Mouse (Mus musculus) spleen, adult 18-20 months (tissue): ENCODE data around the gene Ccdc171.
"Not testable (repeated sequence)": the region's sequence is repeated elsewhere in the genome, so short reads cannot be mapped to it uniquely, and the experiment has no call there.

Source experiments
- DNase-seq, 2 experiments: peaks; one replicate each; pipeline ENCODE4 v3.0.0; 2022; ENCODE audit warnings: mixed read lengths in 2 of 2

Gene Ccdc171

GRCm38 (mm10) chr4:83658415-83658814 lies 133.1 kb downstream of the Ccdc171 start:
- no peak for DNase-seq

- DNase-seq: no peak
Measured at GRCm38 (mm10) chr4:83659411-83659810, 134.1 kb downstream of the Ccdc171 start.

GRCm38 (mm10) chr4:83661519-83662271 lies 136.3 kb downstream of the Ccdc171 start:
- DNase-seq: no peak

- no peak for DNase-seq
Measured at GRCm38 (mm10) chr4:83662301-83662700, 137.0 kb downstream of the Ccdc171 start.

GRCm38 (mm10) chr4:83669552-83669951 lies 144.2 kb downstream of the Ccdc171 start:
- no peak for DNase-seq

GRCm38 (mm10) chr4:83675308-83675707 lies 150.0 kb downstream of the Ccdc171 start:
- DNase-seq: not testable (repeated sequence)

- no peak for DNase-seq
Measured at GRCm38 (mm10) chr4:83676444-83676843, 151.1 kb downstream of the Ccdc171 start.

- no peak for DNase-seq
Measured at GRCm38 (mm10) chr4:83681081-83681480, 155.7 kb downstream of the Ccdc171 start.

GRCm38 (mm10) chr4:83682866-83683265 lies 157.5 kb downstream of the Ccdc171 start:
- DNase-seq: no peak

GRCm38 (mm10) chr4:83700190-83700589 lies 174.8 kb downstream of the Ccdc171 start:
- no peak for DNase-seq

GRCm38 (mm10) chr4:83716996-83717395 lies 191.7 kb downstream of the Ccdc171 start:
- no peak for DNase-seq

- no peak for DNase-seq
Measured at GRCm38 (mm10) chr4:83719816-83720215, 194.5 kb downstream of the Ccdc171 start.

- DNase-seq: no peak
Measured at GRCm38 (mm10) chr4:83725136-83725535, 199.8 kb downstream of the Ccdc171 start.

GRCm38 (mm10) chr4:83739137-83739890 lies 214.0 kb downstream of the Ccdc171 start:
- no peak for DNase-seq

GRCm38 (mm10) chr4:83739891-83740277 lies 214.5 kb downstream of the Ccdc171 start:
- no peak for DNase-seq

GRCm38 (mm10) chr4:83742806-83743460 lies 217.6 kb downstream of the Ccdc171 start:
- DNase-seq: no peak

GRCm38 (mm10) chr4:83775136-83775535 lies 249.8 kb downstream of the Ccdc171 start:
- DNase-seq: no peak

GRCm38 (mm10) chr4:83780044-83780443 lies 254.7 kb downstream of the Ccdc171 start:
- no peak for DNase-seq

GRCm38 (mm10) chr4:83785115-83785514 lies 259.8 kb downstream of the Ccdc171 start:
- no peak for DNase-seq

- no peak for DNase-seq
Measured at GRCm38 (mm10) chr4:83791811-83792210, 266.5 kb downstream of the Ccdc171 start.

GRCm38 (mm10) chr4:83794315-83794922 lies 269.1 kb downstream of the Ccdc171 start:
- no peak for DNase-seq

GRCm38 (mm10) chr4:83794930-83795459 lies 269.6 kb downstream of the Ccdc171 start:
- DNase-seq: no peak

- DNase-seq: no peak
Measured at GRCm38 (mm10) chr4:83797976-83798375, 272.6 kb downstream of the Ccdc171 start.
